Mouse (Mus musculus) macrophage (primary cell): ENCODE measurements around the gene Trmt112. TPM values are rescaled to one million over a fixed set of nuclear protein-coding genes. Genes with fewer than 3 reads are reported as not detected.

Experiments used
- H3K27ac ChIP-seq: fragments of 350-480 bp; formaldehyde crosslinking; 2 replicates; pipeline ENCODE4 v1.9.0; 2021
- H3K36me3 ChIP-seq: fragments of 350-480 bp; formaldehyde crosslinking; 2 replicates; pipeline ENCODE4 v1.9.0; 2021; ENCODE audit errors: inconsistent target
- H3K4me3 ChIP-seq: fragments of 350-480 bp; formaldehyde crosslinking; 2 replicates; pipeline ENCODE4 v1.9.0; 2021; ENCODE audit errors: inconsistent target
- H3K79me2 ChIP-seq: fragments of 350-480 bp; formaldehyde crosslinking; 2 replicates; pipeline ENCODE4 v1.9.0; 2021; ENCODE audit errors: inconsistent target
- WGBS: methylation state at CpG from one replicate; pipeline ENCODE4 v1.1.7; 2026; ENCODE audit warnings: inconsistent platforms; ENCODE audit not compliant: missing documents; 5-methylcytosine and 5-hydroxymethylcytosine counted together
- polyA plus RNA-seq: library from polyadenylated mRNA; stranded (reverse); fragments of 250-400 nt; gene quantifications from 3 replicates; pipeline ENCODE4 v1.2.4, GENCODE M21; 2018; ENCODE audit warnings: inconsistent platforms

Trmt112 gene
- polyA plus RNA-seq, 1 experiment from 2014 or later: 70.0 TPM

- Histone ChIP-seq H3K4me3 (no peak overlapping the region), H3K79me2 (no peaks in the 10 kb centered on the region), H3K27ac (no peak overlapping the region), H3K36me3 (peaks cover 66% of the 10 kb centered on the region)
- 95% methylated on average over 6 of the region's 10 CpGs for WGBS
Measured at GRCm38 (mm10) chr19:6956461-6956860, 47.0 kb downstream of the Trmt112 start.

Other genes starting within 250 kb of the Trmt112 start
- gene Rps6ka4, start 69.1 kb upstream of the Trmt112 start, polyA plus RNA-seq: 15.5 to 39.8 TPM (median 30.3 TPM) in 3 replicates
- gene Ccdc88b, start 51.5 kb upstream of the Trmt112 start, polyA plus RNA-seq: 16.2 to 28.6 TPM (median 21.1 TPM) in 3 replicates
- gene Prdx5, start 408 bp downstream of the Trmt112 start, polyA plus RNA-seq: 147 to 393 TPM (median 352 TPM) in 3 replicates
- 11.0 to 32.7 TPM (median 31.3 TPM) in 3 replicates for gene Esrra, start 12.1 kb downstream of the Trmt112 start, polyA plus RNA-seq
- not detected in 3 replicates for gene Catsperz, start 15.7 kb downstream of the Trmt112 start, polyA plus RNA-seq
- gene Kcnk4, start 24.8 kb downstream of the Trmt112 start, polyA plus RNA-seq: not detected in 3 replicates
- 40.5 to 63.3 TPM (median 50.1 TPM) in 3 replicates for gene Bad, start 32.2 kb downstream of the Trmt112 start, polyA plus RNA-seq
- gene Gpr137, start 32.8 kb downstream of the Trmt112 start, polyA plus RNA-seq: 15.6 to 35.9 TPM (median 30.6 TPM) in 3 replicates
- 51.9 to 204 TPM (median 81.4 TPM) in 3 replicates for gene Ppp1r14b, start 65.3 kb downstream of the Trmt112 start, polyA plus RNA-seq
- gene Plcb3, start 66.8 kb downstream of the Trmt112 start, polyA plus RNA-seq: 15.2 to 25.2 TPM (median 24.8 TPM) in 3 replicates
- gene Fkbp2, start 70.8 kb downstream of the Trmt112 start, polyA plus RNA-seq: 146 to 269 TPM (median 153 TPM) in 3 replicates
- 34.5 to 91.1 TPM (median 72.1 TPM) in 3 replicates for gene Vegfb, start 78.0 kb downstream of the Trmt112 start, polyA plus RNA-seq
- 18.1 to 21.0 TPM (median 19.3 TPM) in 3 replicates for gene Dnajc4, start 82.9 kb downstream of the Trmt112 start, polyA plus RNA-seq
- 4.5 to 6.6 TPM (median 5.3 TPM) in 3 replicates for gene Nudt22, start 86.4 kb downstream of the Trmt112 start, polyA plus RNA-seq
- 0.55 to 0.80 TPM (median 0.66 TPM) in 3 replicates for gene Trpt1, start 86.4 kb downstream of the Trmt112 start, polyA plus RNA-seq
- gene Fermt3, start 109.8 kb downstream of the Trmt112 start, polyA plus RNA-seq: 194 to 236 TPM (median 225 TPM) in 3 replicates
- gene Stip1, start 130.3 kb downstream of the Trmt112 start, polyA plus RNA-seq: 53.3 to 149 TPM (median 126 TPM) in 3 replicates
- gene Macrod1, start 147.1 kb downstream of the Trmt112 start, polyA plus RNA-seq: 5.5 to 13.5 TPM (median 7.3 TPM) in 3 replicates
- not detected in 3 replicates for gene Flrt1, start 196.0 kb downstream of the Trmt112 start, polyA plus RNA-seq